ENCODE assay signal across 8 mouse cellular contexts in the genomic region with DNA sequence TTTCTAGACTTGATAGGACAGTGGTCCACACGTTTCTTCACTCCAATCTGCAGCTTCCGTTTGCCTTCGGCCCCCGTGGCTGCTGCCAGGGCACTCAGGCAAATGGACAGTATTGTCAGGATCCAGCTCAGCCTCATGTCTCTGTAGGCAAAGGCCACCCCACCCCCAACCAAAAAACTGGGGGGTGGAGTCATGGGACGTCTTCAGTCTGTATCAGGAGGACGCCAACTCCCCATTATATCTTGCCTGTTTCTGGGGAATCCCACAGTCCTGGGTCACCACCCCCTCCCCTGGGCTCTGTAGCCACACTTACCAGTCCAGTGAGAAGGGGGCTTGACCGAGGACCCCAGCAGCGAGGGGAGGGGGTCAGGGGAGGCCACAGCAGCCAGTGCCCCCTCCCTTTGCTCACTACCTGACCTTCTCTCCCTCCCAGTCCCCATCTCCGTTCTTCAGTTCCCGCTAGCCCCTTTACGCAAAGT. TPM values are rescaled to one million over a fixed set of nuclear protein-coding genes. Genes with fewer than 3 reads are reported as not detected.
DNase-seq lines count a peak whose midpoint lies in the region; ATAC-seq and TF ChIP-seq lines count a peak whose summit lies in the region.

No protein-coding gene starts in this region.

- peaks cover 52% of the 10 kb centered on the region for H3K79me2 ChIP-seq in C2C12 (ENCODE audit: control insufficient read depth, insufficient read depth)

- H3K36me3 ChIP-seq in C2C12 (ENCODE audit: control insufficient read depth, insufficient read depth) = peaks cover 48% of the 10 kb centered on the region

- 0 out of 2 replicates have a peak overlapping the region, but pooled peaks have one; percentile 1 for H3K27ac ChIP-seq in brown adipose tissue, adult 24 weeks (replicated peaks; ENCODE audit: low read depth, low read length)

- no peak for ATAC-seq in inflammation-experienced regulatory T-cells, adult 6 months

- H3K79me3 ChIP-seq in C2C12 (ENCODE audit: low read depth) = peaks cover 31% of the 10 kb centered on the region

- peak overlapping the region; percentile 74 for H3ac ChIP-seq in C2C12 (ENCODE audit: control insufficient read depth, insufficient read length, low read depth)

- peak overlapping the region; percentile 37 for H3K4me3 ChIP-seq in C2C12 (ENCODE audit: insufficient read depth, poor library complexity, severe bottlenecking)
- H3K4me3 ChIP-seq in brown adipose tissue, adult 24 weeks (ENCODE audit: insufficient read depth, low read depth, low read length) = peak overlapping the region; percentile 63

- intact Hi-C loops in heart, postnatal 10 days (cut with DNase I) = loop anchor here (2.0 to 5.0 kb wide), 3 partner anchors 37 to 54 kb away; partner anchors contain the start of genes Bad, Catsperz and Gpr137
- intact Hi-C loops in left cerebral cortex, postnatal 4 days (cut with DNase I) = no loop called here

- H3K4me1 ChIP-seq in brown adipose tissue, adult 24 weeks (ENCODE audit: control insufficient read depth, insufficient read depth, insufficient read length, low read length) = no peaks in the 10 kb centered on the region

- peak; percentile 37 to 49 for DNase-seq in gastrocnemius, adult 8-10 months (ENCODE audit: low spot score in 2 of 2)
- no peak for DNase-seq in gastrocnemius, adult 18-20 months (ENCODE audit: low spot score)
- DNase-seq in heart, postnatal 10 days = peak; percentile 38 to 46
- DNase-seq in left cerebral cortex, postnatal 4 days = peak; percentile 41
- peak; percentile 50 for DNase-seq in neural tube, embryonic 10.5 days (ENCODE audit: extremely low spot score, low spot score)

- TF ChIP-seq CTCF in C2C12 (IDR thresholded peaks at IDR 0.05; ENCODE audit: control insufficient read depth, insufficient read depth, insufficient read length) = no peak

- no peaks in the 10 kb centered on the region for H3K27me3 ChIP-seq in C2C12 (ENCODE audit: control insufficient read depth, insufficient read depth, insufficient read length)

TF ChIP-seq in C2C12, 6 proteins besides CTCF, POLR2A, EP300 and RAD21:
- TF ChIP-seq MAX (IDR thresholded peaks at IDR 0.05) = no peak
- no peak for TF ChIP-seq MYOG (IDR thresholded peaks at IDR 0.05; ENCODE audit: control insufficient read depth, extremely low read depth, insufficient read length)
- no peak for TF ChIP-seq MYOD1 (IDR thresholded peaks at IDR 0.05; ENCODE audit: control insufficient read depth, insufficient read length, low read depth)
- TF ChIP-seq CEBPB (IDR thresholded peaks at IDR 0.05; ENCODE audit: low read depth) = no peak
- TF ChIP-seq USF1 (IDR thresholded peaks at IDR 0.05; ENCODE audit: low read depth) = no peak
- no peak for TF ChIP-seq FOSL1 (IDR thresholded peaks at IDR 0.05; ENCODE audit: insufficient read depth, low read length, poor library complexity, severe bottlenecking)

RNA-seq across cellular contexts. Expression of gene Fkbp2, which starts 1.3 kb away (rescaled TPM):
- total RNA-seq in gastrocnemius, adult 8-10 months (2022) = 10 to 100 TPM in 1 of 4 experiments, 1 to 10 TPM in 3; 4.2 to 10.4 (median 5.8) TPM
- 10 to 100 TPM in 1 of 2 experiments, 1 to 10 TPM in 1; 8.2 to 13.1 TPM for total RNA-seq in gastrocnemius, adult 18-20 months (2021)
- 148 TPM for polyA plus RNA-seq in C2C12 (2012; fragmentation: generic; extraction: Trizol)
- 126 and 133 TPM in 2 replicates for polyA plus RNA-seq in brown adipose tissue, adult 24 weeks (2012; ENCODE audit: insufficient read depth, insufficient read length, missing spikeins)
- 10 to 100 TPM; 14.7 to 19.0 TPM for total RNA-seq in heart, postnatal 10 days (2021)
- 10 to 100 TPM; 43.7 to 44.4 TPM for total RNA-seq in left cerebral cortex, postnatal 4 days (2021)
- polyA plus RNA-seq in inflammation-experienced regulatory T-cells, adult 6 months (2017; shearing (Covaris generic)) = 100 to 1,000 TPM in 1 of 3 experiments, 10 to 100 TPM in 2; 44.0 to 102 (median 47.1) TPM

RNA-seq across cellular contexts. Expression of gene Plcb3, which starts 2.8 kb away (rescaled TPM):
- 10 to 100 TPM in 1 of 4 experiments, 1 to 10 TPM in 3; 7.0 to 10.9 (median 9.4) TPM for total RNA-seq in gastrocnemius, adult 8-10 months (2022)
- total RNA-seq in gastrocnemius, adult 18-20 months (2021) = 10 to 100 TPM; 10.2 to 11.3 TPM
- 51.7 TPM for polyA plus RNA-seq in C2C12 (2012; fragmentation: generic; extraction: Trizol)
- polyA plus RNA-seq in brown adipose tissue, adult 24 weeks (2012; ENCODE audit: insufficient read depth, insufficient read length, missing spikeins) = 23.8 and 26.8 TPM in 2 replicates
- 10 to 100 TPM; 18.1 to 19.3 TPM for total RNA-seq in heart, postnatal 10 days (2021)
- 10 to 100 TPM; 13.7 to 15.1 TPM for total RNA-seq in left cerebral cortex, postnatal 4 days (2021)
- 1 to 10 TPM; 2.8 to 4.3 (median 3.6) TPM for polyA plus RNA-seq in inflammation-experienced regulatory T-cells, adult 6 months (2017; shearing (Covaris generic))

RNA-seq across cellular contexts. Expression of gene Ppp1r14b, which starts 4.3 kb away (rescaled TPM):
- total RNA-seq in gastrocnemius, adult 8-10 months (2022) = 100 to 1,000 TPM; 144 to 194 (median 165) TPM
- total RNA-seq in gastrocnemius, adult 18-20 months (2021) = 100 to 1,000 TPM; 117 to 145 TPM
- polyA plus RNA-seq in C2C12 (2012; fragmentation: generic; extraction: Trizol) = 1,811 TPM
- 210 and 250 TPM in 2 replicates for polyA plus RNA-seq in brown adipose tissue, adult 24 weeks (2012; ENCODE audit: insufficient read depth, insufficient read length, missing spikeins)
- 100 to 1,000 TPM; 168 to 180 TPM for total RNA-seq in heart, postnatal 10 days (2021)
- 100 to 1,000 TPM; 335 to 369 TPM for total RNA-seq in left cerebral cortex, postnatal 4 days (2021)
- 10 to 100 TPM; 18.2 to 35.2 (median 29.7) TPM for polyA plus RNA-seq in inflammation-experienced regulatory T-cells, adult 6 months (2017; shearing (Covaris generic))

RNA-seq across cellular contexts. Expression of gene Vegfb, which starts 8.4 kb away (rescaled TPM):
- total RNA-seq in gastrocnemius, adult 8-10 months (2022) = 100 to 1,000 TPM; 167 to 187 (median 183) TPM
- 100 to 1,000 TPM; 181 to 206 TPM for total RNA-seq in gastrocnemius, adult 18-20 months (2021)
- polyA plus RNA-seq in C2C12 (2012; fragmentation: generic; extraction: Trizol) = 37.7 TPM
- polyA plus RNA-seq in brown adipose tissue, adult 24 weeks (2012; ENCODE audit: insufficient read depth, insufficient read length, missing spikeins) = 255 and 283 TPM in 2 replicates
- 100 to 1,000 TPM; 284 to 285 TPM for total RNA-seq in heart, postnatal 10 days (2021)
- total RNA-seq in left cerebral cortex, postnatal 4 days (2021) = 10 to 100 TPM; 74.4 to 80.7 TPM
- 1 to 10 TPM; 2.5 to 3.6 (median 3.5) TPM for polyA plus RNA-seq in inflammation-experienced regulatory T-cells, adult 6 months (2017; shearing (Covaris generic))

RNA-seq across cellular contexts. Expression of gene Dnajc4, which starts 13.3 kb away (rescaled TPM):
- total RNA-seq in gastrocnemius, adult 8-10 months (2022) = 10 to 100 TPM; 32.2 to 37.7 (median 36.4) TPM
- 10 to 100 TPM; 33.9 to 38.4 TPM for total RNA-seq in gastrocnemius, adult 18-20 months (2021)
- 12.2 TPM for polyA plus RNA-seq in C2C12 (2012; fragmentation: generic; extraction: Trizol)
- polyA plus RNA-seq in brown adipose tissue, adult 24 weeks (2012; ENCODE audit: insufficient read depth, insufficient read length, missing spikeins) = 70.0 and 78.9 TPM in 2 replicates
- total RNA-seq in heart, postnatal 10 days (2021) = 10 to 100 TPM; 59.4 to 62.4 TPM
- total RNA-seq in left cerebral cortex, postnatal 4 days (2021) = 10 to 100 TPM; 14.0 to 17.7 TPM
- polyA plus RNA-seq in inflammation-experienced regulatory T-cells, adult 6 months (2017; shearing (Covaris generic)) = 10 to 100 TPM; 34.1 to 59.7 (median 59.0) TPM
